Mouse (Mus musculus): ENCODE data around the gene Olfr1054.
"Not testable (repeated sequence)": the region's sequence is repeated elsewhere in the genome, so short reads cannot be mapped to it uniquely, and the experiment has no call there.

The Olfr1054 gene

GRCm38 (mm10) chr2:86335333-86335732 lies at the start of gene Olfr1054:
Olfr1054 (minus strand) TSS chr2:86335433.
- in situ Hi-C loops (cut with MboI, MseI), result no loop called here

- in situ Hi-C loops (cut with MboI, MseI), result no loop called here
These were observed 43.1 kb upstream of the Olfr1054 start, which contains the start of gene Olfr1057 for GRCm38 (mm10) chr2:86378293-86378692. Olfr1057 (minus strand) TSS chr2:86378393.

- in situ Hi-C loops (cut with MboI, MseI), result not testable (repeated sequence)
These were observed 31.1 kb upstream of the Olfr1054 start for GRCm38 (mm10) chr2:86366342-86366741.

- in situ Hi-C loops (cut with MboI, MseI), result no loop called here
These were observed 27.1 kb upstream of the Olfr1054 start, which contains the start of gene Olfr1056 for GRCm38 (mm10) chr2:86362369-86362768. Olfr1056 (minus strand) TSS chr2:86362469.

GRCm38 (mm10) chr2:86351751-86352150 lies 16.5 kb upstream of the Olfr1054 start:
- in situ Hi-C loops (cut with MboI, MseI), result not testable (repeated sequence)

- in situ Hi-C loops (cut with MboI, MseI), result no loop called here
These were observed 15.0 kb upstream of the Olfr1054 start, which contains the start of gene Olfr1055 for GRCm38 (mm10) chr2:86350184-86350583. Olfr1055 (minus strand) TSS chr2:86350284.

- in situ Hi-C loops (cut with MboI, MseI), result no loop called here
These were observed 20.0 kb downstream of the Olfr1054 start, which contains the start of gene Olfr1053 for GRCm38 (mm10) chr2:86315184-86315583. Olfr1053 (minus strand) TSS chr2:86315284.

GRCm38 (mm10) chr2:86292155-86292554 lies 43.1 kb downstream of the Olfr1054 start, which contains the start of gene Olfr1052:
Olfr1052 (plus strand) TSS chr2:86292455.
- in situ Hi-C loops (cut with MboI, MseI), result no loop called here

All from regulatory T cell (primary cell).